16 mouse cellular contexts compared by ENCODE assay signal in genomic region chr12:79963443-79964025, GRCm38 (mm10).
DNase-seq lines count a peak whose midpoint lies in the region; ATAC-seq lines count a peak whose summit lies in the region.
"Had no signal": no experiment of that assay in that cellular context is flagged by ENCODE, and none has a peak within 500 bp of the region (broad histone marks: within the 10 kb centered on the region; RNA-seq: fewer than 3 reads in every experiment).

No protein-coding gene starts in this region.

- H3K4me2 ChIP-seq in embryonic facial prominence, embryonic 12.5 days (replicated peaks): no peak overlapping the region
- H3K4me2 ChIP-seq in kidney, embryonic 14.5 days (replicated peaks; ENCODE audit: low read depth, low read length): no peak overlapping the region
- no peak overlapping the region for H3K4me2 ChIP-seq in intestine, embryonic 16.5 days (ENCODE audit: low read depth, low read length)
- H3K4me2 ChIP-seq: hindbrain, embryonic 13.5 days; liver, embryonic 11.5 days; neural tube, embryonic 12.5 days had no signal

- no peak overlapping the region for H3K4me3 ChIP-seq in embryonic facial prominence, embryonic 12.5 days
- no peak overlapping the region for H3K4me3 ChIP-seq in embryonic facial prominence, embryonic 10.5 days
- H3K4me3 ChIP-seq in kidney, embryonic 14.5 days (ENCODE audit: low read length): no peak overlapping the region
- no peak overlapping the region for H3K4me3 ChIP-seq in intestine, embryonic 16.5 days (ENCODE audit: low read length)
- H3K4me3 ChIP-seq: hindbrain, embryonic 13.5 days; left cerebral cortex, adult 2 months; neural tube, embryonic 12.5 days had no signal

- H3K9ac ChIP-seq in embryonic facial prominence, embryonic 12.5 days: no peak overlapping the region
- H3K9ac ChIP-seq in kidney, embryonic 14.5 days (ENCODE audit: low read depth, low read length): no peak overlapping the region
- no peak overlapping the region for H3K9ac ChIP-seq in intestine, embryonic 16.5 days (ENCODE audit: low read depth, low read length)
- H3K9ac ChIP-seq: hindbrain, embryonic 13.5 days; neural tube, embryonic 12.5 days had no signal

- DNase-seq in embryonic facial prominence, embryonic 10.5 days (ENCODE audit: low spot score): no peak
- no peak for DNase-seq in kidney, postnatal 10 days
- DNase-seq in adrenal gland, adult 8-10 months: peak; percentile 84
- no peak for DNase-seq in spleen, postnatal 36 days (ENCODE audit: low spot score in 2 of 2)
- DNase-seq in cerebellum, adult 18-20 months: no peak
- DNase-seq: cerebellum, postnatal 14 days; retina, postnatal 1 day had no signal

- 0 out of 2 replicates have a peak overlapping the region, but pooled peaks have one; percentile 46 for H3K27ac ChIP-seq in embryonic facial prominence, embryonic 12.5 days
- H3K27ac ChIP-seq in embryonic facial prominence, embryonic 10.5 days (replicated peaks): no peak overlapping the region
- peak overlapping the region; percentile 69; the same call in 1 of the 2 replicates for H3K27ac ChIP-seq in kidney, embryonic 14.5 days (ENCODE audit: low read depth, low read length)
- H3K27ac ChIP-seq in intestine, embryonic 16.5 days (ENCODE audit: low read length): peak overlapping the region; percentile 26; the same call in 1 of the 2 replicates
- H3K27ac ChIP-seq: hindbrain, embryonic 13.5 days; left cerebral cortex, adult 2 months; macrophage; neural tube, embryonic 12.5 days had no signal

- WGBS in embryonic facial prominence, embryonic 12.5 days: 76% methylated on average over 9 of the region's 9 CpGs
- 82% methylated on average over 9 of the region's 9 CpGs for WGBS in embryonic facial prominence, embryonic 10.5 days
- WGBS in kidney, embryonic 14.5 days: 21% methylated on average over 9 of the region's 9 CpGs
- 34% methylated on average over 9 of the region's 9 CpGs for WGBS in intestine, embryonic 16.5 days

- no peaks in the 10 kb centered on the region for H3K36me3 ChIP-seq in embryonic facial prominence, embryonic 12.5 days
- no peaks in the 10 kb centered on the region for H3K36me3 ChIP-seq in embryonic facial prominence, embryonic 10.5 days (replicated peaks)
- H3K36me3 ChIP-seq in kidney, embryonic 14.5 days (ENCODE audit: control insufficient read depth, insufficient read depth, low read length): no peaks in the 10 kb centered on the region
- no peaks in the 10 kb centered on the region for H3K36me3 ChIP-seq in intestine, embryonic 16.5 days (ENCODE audit: control insufficient read depth, insufficient read depth, low read length)
- H3K36me3 ChIP-seq: hindbrain, embryonic 13.5 days; neural tube, embryonic 12.5 days had no signal

- no peaks in the 10 kb centered on the region for H3K27me3 ChIP-seq in embryonic facial prominence, embryonic 12.5 days
- peaks cover 17% of the 10 kb centered on the region; the same call in 1 of the 2 replicates for H3K27me3 ChIP-seq in embryonic facial prominence, embryonic 10.5 days (replicated peaks; ENCODE audit: low read depth, poor library complexity, severe bottlenecking)
- H3K27me3 ChIP-seq in kidney, embryonic 14.5 days (ENCODE audit: control insufficient read depth, insufficient read depth, low read length): no peaks in the 10 kb centered on the region
- H3K27me3 ChIP-seq in intestine, embryonic 16.5 days (replicated peaks; ENCODE audit: control insufficient read depth, insufficient read depth, low read length): no peaks in the 10 kb centered on the region
- H3K27me3 ChIP-seq: neural tube, embryonic 12.5 days had no signal

- peaks cover 40% of the 10 kb centered on the region for H3K4me1 ChIP-seq in embryonic facial prominence, embryonic 12.5 days
- peaks cover 58% of the 10 kb centered on the region for H3K4me1 ChIP-seq in embryonic facial prominence, embryonic 10.5 days
- peaks cover 52% of the 10 kb centered on the region for H3K4me1 ChIP-seq in kidney, embryonic 14.5 days (ENCODE audit: control insufficient read depth, insufficient read depth, low read length)
- peaks cover 32% of the 10 kb centered on the region for H3K4me1 ChIP-seq in intestine, embryonic 16.5 days (ENCODE audit: control insufficient read depth, insufficient read depth, low read length)

- H3K9me3 ChIP-seq in embryonic facial prominence, embryonic 12.5 days: no peaks in the 10 kb centered on the region
- no peaks in the 10 kb centered on the region for H3K9me3 ChIP-seq in embryonic facial prominence, embryonic 10.5 days
- H3K9me3 ChIP-seq in kidney, embryonic 14.5 days (ENCODE audit: control insufficient read depth, low read length): no peaks in the 10 kb centered on the region
- H3K9me3 ChIP-seq in intestine, embryonic 16.5 days (ENCODE audit: control insufficient read depth, low read length): no peaks in the 10 kb centered on the region
- H3K9me3 ChIP-seq: hindbrain, embryonic 13.5 days; neural tube, embryonic 12.5 days had no signal

- ATAC-seq in embryonic facial prominence, embryonic 12.5 days (ENCODE audit: insufficient number of reproducible peaks, insufficient read depth, low FRiP score, low TSS enrichment): no peak
- peak; percentile 61; the same call in 1 of the 2 replicates for ATAC-seq in kidney, embryonic 14.5 days (ENCODE audit: low FRiP score, low TSS enrichment)
- peak; percentile 34 for ATAC-seq in intestine, embryonic 16.5 days
- ATAC-seq: midbrain, embryonic 16.5 days had no signal
